Mouse (Mus musculus) ES-Bruce4 (cell line): Measurements from ENCODE around the gene Foxa1. TPM values are rescaled to one million over a fixed set of nuclear protein-coding genes. Genes with fewer than 3 reads are reported as not detected.
A peak's percentile ranks its signal among the peaks of the same experiment; 100 is the strongest.

Experiments used
- H3K27ac ChIP-seq: 2 replicates; pipeline ENCODE4 v1.5.1; 2012; ENCODE audit warnings: low read length, inconsistent platforms; ENCODE audit not compliant: insufficient read depth
- H3K27me3 ChIP-seq: 2 replicates; pipeline ENCODE4 v1.6.1; 2012; ENCODE audit warnings: mild to moderate bottlenecking, low read length, inconsistent platforms; ENCODE audit not compliant: control insufficient read depth, poor library complexity, insufficient read depth, severe bottlenecking
- H3K36me3 ChIP-seq: 2 replicates; pipeline ENCODE4 v1.6.1; 2012; ENCODE audit warnings: inconsistent platforms, mild to moderate bottlenecking, low read length, moderate library complexity; ENCODE audit not compliant: control insufficient read depth, poor library complexity, insufficient read depth, severe bottlenecking
- H3K4me1 ChIP-seq: one replicate; pipeline ENCODE4 v1.8.1; 2011; ENCODE audit warnings: low read length; ENCODE audit not compliant: control insufficient read depth, insufficient read depth
- H3K4me3 ChIP-seq: 2 replicates; pipeline ENCODE4 v1.5.1; 2011; ENCODE audit warnings: low read depth, mild to moderate bottlenecking, low read length
- H3K9ac ChIP-seq: 2 replicates; pipeline ENCODE4 v1.6.1; 2012; ENCODE audit warnings: low read depth, mild to moderate bottlenecking, inconsistent platforms; ENCODE audit not compliant: poor library complexity, severe bottlenecking
- H3K9me3 ChIP-seq: replicated peaks from 2 replicates; pipeline ENCODE4 v1.6.1; 2012; ENCODE audit warnings: mild to moderate bottlenecking, low read length, inconsistent platforms; ENCODE audit not compliant: control insufficient read depth, poor library complexity, insufficient read depth, severe bottlenecking
- CTCF ChIP-seq: IDR thresholded peaks from one replicate; pipeline ENCODE4 v1.8.1; 2011; ENCODE audit warnings: low read depth, low read length
- EP300 ChIP-seq: IDR thresholded peaks from 2 replicates; pipeline ENCODE4 v1.6.1; 2011; ENCODE audit warnings: low read depth, low read length; ENCODE audit not compliant: insufficient read depth
- POLR2A ChIP-seq: IDR thresholded peaks from one replicate; pipeline ENCODE4 v1.8.1; 2011; ENCODE audit warnings: low read length; ENCODE audit not compliant: insufficient read depth
- polyA plus RNA-seq: library from polyadenylated mRNA; stranded (reverse); fragments of >200 nt; gene quantifications from 2 replicates; pipeline ENCODE4 v1.2.4, GENCODE M21; 2011; ENCODE audit warnings: low read depth; ENCODE audit not compliant: missing spikeins, insufficient read depth, insufficient read length

Gene Foxa1
- polyA plus RNA-seq, 1 experiment, result 0.85 TPM

GRCm38 (mm10) chr12:57530474-57530873 is 16.2 kb downstream of the Foxa1 start:
- no peaks in the 10 kb centered on the region for H3K4me1 ChIP-seq
- H3K9ac ChIP-seq, result no peak overlapping the region
- no peak overlapping the region for H3K27ac ChIP-seq
- H3K9me3 ChIP-seq, result no peaks in the 10 kb centered on the region
- peaks cover 9% of the 10 kb centered on the region for H3K27me3 ChIP-seq
- H3K36me3 ChIP-seq, result no peaks in the 10 kb centered on the region
- TF ChIP-seq CTCF (no peak), EP300 (no peak), POLR2A (no peak)
- H3K4me3 ChIP-seq, result no peak overlapping the region

GRCm38 (mm10) chr12:57528335-57528734 is 18.4 kb downstream of the Foxa1 start:
- H3K27ac ChIP-seq, result no peak overlapping the region
- H3K27me3 ChIP-seq, result peaks cover 2% of the 10 kb centered on the region; the same call in 1 of the 2 replicates
- H3K9me3 ChIP-seq, result no peaks in the 10 kb centered on the region
- no peak overlapping the region for H3K9ac ChIP-seq
- no peaks in the 10 kb centered on the region for H3K4me1 ChIP-seq
- H3K36me3 ChIP-seq, result no peaks in the 10 kb centered on the region
- TF ChIP-seq POLR2A (no peak), CTCF (no peak), EP300 (no peak)
- H3K4me3 ChIP-seq, result no peak overlapping the region

GRCm38 (mm10) chr12:57515702-57516377 is 30.9 kb downstream of the Foxa1 start:
- H3K4me1 ChIP-seq, result peaks cover 2% of the 10 kb centered on the region
- H3K27ac ChIP-seq, result peak overlapping the region; percentile 9; the same call in 1 of the 2 replicates
- H3K4me3 ChIP-seq, result no peak overlapping the region
- H3K27me3 ChIP-seq, result no peaks in the 10 kb centered on the region; the same call in 1 of the 2 replicates
- no peak for TF ChIP-seq POLR2A
- no peak for TF ChIP-seq EP300
- no peak for TF ChIP-seq CTCF
- H3K9me3 ChIP-seq, result no peaks in the 10 kb centered on the region
- no peak overlapping the region for H3K9ac ChIP-seq
- H3K36me3 ChIP-seq, result no peaks in the 10 kb centered on the region

- no peaks in the 10 kb centered on the region for H3K36me3 ChIP-seq
- no peaks in the 10 kb centered on the region for H3K9me3 ChIP-seq
- TF ChIP-seq EP300 (no peak), CTCF (no peak), POLR2A (no peak)
- H3K4me1 ChIP-seq, result peaks cover 2% of the 10 kb centered on the region
- no peaks in the 10 kb centered on the region for H3K27me3 ChIP-seq
- H3K4me3 ChIP-seq, result no peak overlapping the region
- H3K9ac ChIP-seq, result no peak overlapping the region
- no peak overlapping the region for H3K27ac ChIP-seq
Measured at GRCm38 (mm10) chr12:57514552-57514951, 32.2 kb downstream of the Foxa1 start.

- peaks cover 2% of the 10 kb centered on the region for H3K4me1 ChIP-seq
- H3K36me3 ChIP-seq, result no peaks in the 10 kb centered on the region
- TF ChIP-seq CTCF, result no peak
- TF ChIP-seq EP300, result no peak
- TF ChIP-seq POLR2A, result no peak
- H3K9me3 ChIP-seq, result no peaks in the 10 kb centered on the region
- H3K27ac ChIP-seq, result no peak overlapping the region
- H3K4me3 ChIP-seq, result no peak overlapping the region
- H3K27me3 ChIP-seq, result no peaks in the 10 kb centered on the region
- no peak overlapping the region for H3K9ac ChIP-seq
Measured at GRCm38 (mm10) chr12:57511560-57511959, 35.2 kb downstream of the Foxa1 start.

GRCm38 (mm10) chr12:57511127-57511526 is 35.6 kb downstream of the Foxa1 start:
- Histone ChIP-seq H3K27me3 (no peaks in the 10 kb centered on the region), H3K4me1 (peaks cover 2% of the 10 kb centered on the region), H3K36me3 (no peaks in the 10 kb centered on the region), H3K9ac (no peak overlapping the region), H3K27ac (no peak overlapping the region), H3K9me3 (no peaks in the 10 kb centered on the region), H3K4me3 (no peak overlapping the region)
- no peak for TF ChIP-seq CTCF
